ENCODE assay signal across 25 mouse cellular contexts in the genomic region with DNA sequence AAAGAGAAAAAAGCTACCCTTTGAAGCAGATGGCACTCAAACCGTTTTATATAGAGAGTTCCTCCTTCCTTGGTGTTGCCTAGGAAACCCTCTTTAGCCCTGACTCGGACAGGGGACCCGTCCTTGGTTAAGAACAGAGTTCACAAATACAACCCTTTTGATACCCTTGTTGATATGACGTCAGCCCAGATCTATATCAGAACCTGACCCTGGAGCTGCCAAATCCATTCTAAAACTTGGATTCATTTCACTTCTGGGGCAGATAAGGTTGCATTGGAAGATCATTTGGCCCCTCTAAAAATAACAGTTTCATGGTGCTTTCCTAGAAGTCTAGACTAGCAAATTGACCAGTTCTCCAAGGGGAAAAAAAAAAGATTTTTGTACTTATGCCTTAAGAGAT.
DNase-seq lines count a peak whose midpoint lies in the region; ATAC-seq and TF ChIP-seq lines count a peak whose summit lies in the region.
"Had no signal": no experiment of that assay in that cellular context is flagged by ENCODE, and none has a peak within 500 bp of the region (broad histone marks: within the 10 kb centered on the region; RNA-seq: fewer than 3 reads in every experiment).

No protein-coding gene starts in this region.

- H3K4me3 ChIP-seq in embryonic facial prominence, embryonic 11.5 days (ENCODE audit: low read depth, low read length), result no peak overlapping the region
- H3K4me3 ChIP-seq in embryonic facial prominence, embryonic 10.5 days, result no peak overlapping the region
- H3K4me3 ChIP-seq in lung, embryonic 14.5 days (ENCODE audit: low read depth, low read length), result no peak overlapping the region
- H3K4me3 ChIP-seq: forebrain, embryonic 10.5 days; intestine, embryonic 15.5 days; limb, embryonic 15.5 days had no signal

- H3K27me3 ChIP-seq in embryonic facial prominence, embryonic 11.5 days (ENCODE audit: control insufficient read depth, insufficient read depth, low read length), result no peaks in the 10 kb centered on the region
- H3K27me3 ChIP-seq in embryonic facial prominence, embryonic 10.5 days (replicated peaks; ENCODE audit: low read depth, poor library complexity, severe bottlenecking), result no peaks in the 10 kb centered on the region
- no peaks in the 10 kb centered on the region for H3K27me3 ChIP-seq in lung, embryonic 14.5 days (ENCODE audit: insufficient read depth, low read length)
- H3K27me3 ChIP-seq: CH12.LX; intestine, embryonic 15.5 days; limb, embryonic 15.5 days; Patski had no signal

- no peak for ATAC-seq in embryonic facial prominence, embryonic 11.5 days (replicated peaks; ENCODE audit: insufficient number of reproducible peaks, low FRiP score, low TSS enrichment, low read depth)
- ATAC-seq in lung, embryonic 14.5 days (ENCODE audit: insufficient read depth), result no peak
- ATAC-seq in granulocyte monocyte progenitor cell, adult 5-6 weeks (replicated peaks; ENCODE audit: poor library complexity, severe bottlenecking), result no peak
- ATAC-seq: hindbrain, embryonic 16.5 days; intestine, embryonic 15.5 days; midbrain, embryonic 16.5 days; Patski had no signal

- no peaks in the 10 kb centered on the region for H3K9me3 ChIP-seq in embryonic facial prominence, embryonic 11.5 days (replicated peaks; ENCODE audit: control insufficient read depth, low read length)
- H3K9me3 ChIP-seq in embryonic facial prominence, embryonic 10.5 days, result no peaks in the 10 kb centered on the region
- H3K9me3 ChIP-seq in lung, embryonic 14.5 days (ENCODE audit: low read depth, low read length), result no peaks in the 10 kb centered on the region
- H3K9me3 ChIP-seq: forebrain, embryonic 10.5 days; G1E; intestine, embryonic 15.5 days; limb, embryonic 15.5 days had no signal

- no peak overlapping the region for H3K4me2 ChIP-seq in embryonic facial prominence, embryonic 11.5 days (ENCODE audit: low read depth, low read length)
- H3K4me2 ChIP-seq in lung, embryonic 14.5 days, result no peak overlapping the region
- H3K4me2 ChIP-seq: intestine, embryonic 15.5 days; limb, embryonic 15.5 days had no signal

- no peak for TF ChIP-seq CTCF in lung, embryonic 14.5 days (IDR thresholded peaks at IDR 0.05; ENCODE audit: low read depth)

- H3K36me3 ChIP-seq in embryonic facial prominence, embryonic 11.5 days (replicated peaks; ENCODE audit: control insufficient read depth, insufficient read depth, low read depth, low read length), result no peaks in the 10 kb centered on the region
- no peaks in the 10 kb centered on the region for H3K36me3 ChIP-seq in embryonic facial prominence, embryonic 10.5 days (replicated peaks)
- no peaks in the 10 kb centered on the region for H3K36me3 ChIP-seq in lung, embryonic 14.5 days (ENCODE audit: insufficient read depth)
- H3K36me3 ChIP-seq: forebrain, embryonic 10.5 days; G1E; intestine, embryonic 15.5 days; limb, embryonic 15.5 days had no signal

- no peak overlapping the region for H3K9ac ChIP-seq in embryonic facial prominence, embryonic 11.5 days (replicated peaks; ENCODE audit: low read length)
- H3K9ac ChIP-seq in lung, embryonic 14.5 days, result no peak overlapping the region
- H3K9ac ChIP-seq: intestine, embryonic 15.5 days; limb, embryonic 15.5 days had no signal

- DNase-seq in embryonic facial prominence, embryonic 11.5 days (ENCODE audit: low spot score), result peak; percentile 20
- DNase-seq in embryonic facial prominence, embryonic 10.5 days (ENCODE audit: low spot score), result no peak
- DNase-seq in lung, embryonic 14.5 days, result no peak
- DNase-seq in lung, postnatal 25 days (ENCODE audit: low spot score), result no peak
- DNase-seq in ovary, adult 18-20 months (ENCODE audit: low spot score), result peak; percentile 20
- no peak for DNase-seq in ovary, postnatal 10 days (ENCODE audit: low spot score)
- DNase-seq: B cell, adult 2 months; cerebellum, adult 8-10 months; cerebellum, postnatal 36 days; gastrocnemius, postnatal 36 days; kidney, adult 9 months; kidney, postnatal 14 days; left cerebral cortex, postnatal 4 days; lung, adult 18-20 months; thymus, adult 18-20 months; thymus, postnatal 36 days had no signal

- 43% methylated on average over 4 of the region's 4 CpGs for WGBS in embryonic facial prominence, embryonic 11.5 days
- WGBS in embryonic facial prominence, embryonic 10.5 days, result 59% methylated on average over 4 of the region's 4 CpGs
- WGBS in lung, embryonic 14.5 days, result 23% methylated on average over 4 of the region's 4 CpGs

- no peak overlapping the region for H3K27ac ChIP-seq in embryonic facial prominence, embryonic 11.5 days (replicated peaks; ENCODE audit: low read depth, low read length)
- no peak overlapping the region; the same call in 1 of the 2 replicates for H3K27ac ChIP-seq in embryonic facial prominence, embryonic 10.5 days (replicated peaks)
- peak overlapping the region; percentile 61; the same call in 1 of the 2 replicates for H3K27ac ChIP-seq in lung, embryonic 14.5 days (ENCODE audit: low read depth)
- H3K27ac ChIP-seq: forebrain, embryonic 10.5 days; intestine, embryonic 15.5 days; limb, embryonic 15.5 days had no signal

- H3K4me1 ChIP-seq in embryonic facial prominence, embryonic 11.5 days (ENCODE audit: control insufficient read depth, insufficient read depth, low read length), result no peaks in the 10 kb centered on the region
- H3K4me1 ChIP-seq in embryonic facial prominence, embryonic 10.5 days, result peaks cover 26% of the 10 kb centered on the region
- H3K4me1 ChIP-seq in lung, embryonic 14.5 days (ENCODE audit: insufficient read depth), result peaks cover 18% of the 10 kb centered on the region; the same call in 1 of the 2 replicates

Comparison
In these comparisons a context has a peak if more than half of its experiments do, and no peak if none do; other contexts are left out.
1. DNase-seq: peak in embryonic facial prominence, embryonic 11.5 days (single experiment) and ovary, adult 18-20 months (single experiment); none in embryonic facial prominence, embryonic 10.5 days (single experiment), lung, embryonic 14.5 days (single experiment), lung, postnatal 25 days (single experiment) and ovary, postnatal 10 days (single experiment).